Mouse (Mus musculus) olfactory bulb, adult 2 months (tissue): ENCODE measurements around the gene Arhgap22.

ENCODE experiments used
- CTCF ChIP-seq: fragments of 200-500 bp; IDR thresholded peaks from 2 replicates; pipeline ENCODE4 v1.5.1; 2012; ENCODE audit warnings: low read depth, mild to moderate bottlenecking, low read length, moderate library complexity; ENCODE audit not compliant: insufficient read depth
- POLR2A ChIP-seq: fragments of 200-500 bp; IDR thresholded peaks from 2 replicates; pipeline ENCODE4 v1.6.1; 2012; ENCODE audit warnings: mild to moderate bottlenecking, low read depth, low read length, moderate library complexity; ENCODE audit not compliant: insufficient read depth

- TF ChIP-seq CTCF (no peak), POLR2A (no peak)
Measured at GRCm38 (mm10) chr14:33189849-33190423, 23.9 kb upstream of the Arhgap22 start.
